Mouse (Mus musculus): ENCODE results near the gene Slc4a2.

- TF ChIP-seq TAL1 (IDR thresholded peaks at IDR 0.05; ENCODE audit: low read length): no peak
- no peak for TF ChIP-seq GATA1 (IDR thresholded peaks at IDR 0.05; ENCODE audit: low read length)
Observed at GRCm38 (mm10) chr5:24444746-24445427, 21.2 kb downstream of the Slc4a2 start, which contains the start of gene Fastk.

Measured in erythroblast, embryonic 14.5 days (primary cell).